Comparison of ENCODE assay signal across 17 mouse cellular contexts in the genomic region with DNA sequence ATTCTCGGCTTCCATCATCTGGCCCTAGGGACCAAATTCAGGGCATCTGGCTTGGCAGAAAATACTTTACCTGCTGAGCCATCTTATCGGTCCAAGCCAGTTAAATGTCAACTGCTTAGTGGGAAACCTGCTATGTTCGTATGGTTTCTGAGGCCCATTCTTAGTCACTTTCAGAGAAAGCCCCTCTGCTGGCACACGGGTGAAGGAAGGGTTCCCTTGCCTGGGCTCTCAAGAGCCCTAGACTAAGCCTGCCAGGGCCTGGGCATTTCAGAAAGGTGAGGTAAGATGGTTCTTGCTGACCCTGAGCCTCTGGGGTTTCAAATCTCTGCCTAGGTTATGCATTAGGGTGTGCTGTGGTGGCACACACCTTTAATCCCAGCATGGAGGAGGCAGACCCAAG. TPM values are rescaled to one million over a fixed set of nuclear protein-coding genes. Genes with fewer than 3 reads are reported as not detected.
DNase-seq lines count a peak whose midpoint lies in the region; ATAC-seq and TF ChIP-seq lines count a peak whose summit lies in the region.
"Had no signal": no experiment of that assay in that cellular context is flagged by ENCODE, and none has a peak within 500 bp of the region (broad histone marks: within the 10 kb centered on the region; RNA-seq: fewer than 3 reads in every experiment).

No protein-coding gene starts in this region.

- no peak overlapping the region for H3K4me3 ChIP-seq in heart, adult 2 months
- H3K4me3 ChIP-seq in kidney, postnatal 0 days (replicated peaks; ENCODE audit: low read depth, low read length) = no peak overlapping the region
- no peak overlapping the region for H3K4me3 ChIP-seq in kidney, adult 2 months (ENCODE audit: insufficient read depth, low read depth, low read length)
- no peak overlapping the region for H3K4me3 ChIP-seq in embryonic facial prominence, embryonic 14.5 days (ENCODE audit: low read depth, low read length)
- H3K4me3 ChIP-seq in limb, embryonic 14.5 days (replicated peaks; ENCODE audit: low read length) = no peak overlapping the region
- no peak overlapping the region for H3K4me3 ChIP-seq in forebrain, embryonic 15.5 days
- H3K4me3 ChIP-seq: liver, embryonic 12.5 days had no signal

- no peak overlapping the region for H3K9ac ChIP-seq in heart, adult 2 months (ENCODE audit: low read depth, low read length)
- H3K9ac ChIP-seq in kidney, postnatal 0 days (ENCODE audit: low read depth, low read length) = no peak overlapping the region
- 0 out of 2 replicates have a peak overlapping the region, but pooled peaks have one; percentile 67 for H3K9ac ChIP-seq in embryonic facial prominence, embryonic 14.5 days (ENCODE audit: low read depth, low read length)
- H3K9ac ChIP-seq in limb, embryonic 14.5 days (ENCODE audit: low read depth, low read length, severe bottlenecking) = no peak overlapping the region
- H3K9ac ChIP-seq in forebrain, embryonic 15.5 days (replicated peaks) = no peak overlapping the region

- peaks cover 2% of the 10 kb centered on the region; the same call in 1 of the 2 replicates for H3K4me1 ChIP-seq in heart, adult 2 months (ENCODE audit: control insufficient read depth, insufficient read depth, low read length)
- no peaks in the 10 kb centered on the region for H3K4me1 ChIP-seq in kidney, postnatal 0 days (replicated peaks; ENCODE audit: insufficient read depth, low read length)
- no peaks in the 10 kb centered on the region for H3K4me1 ChIP-seq in kidney, adult 2 months (ENCODE audit: control insufficient read depth, insufficient read depth, low read length)
- H3K4me1 ChIP-seq in embryonic facial prominence, embryonic 14.5 days (ENCODE audit: control insufficient read depth, insufficient read depth, low read length) = peaks cover 12% of the 10 kb centered on the region
- peaks cover 18% of the 10 kb centered on the region for H3K4me1 ChIP-seq in limb, embryonic 14.5 days (ENCODE audit: control insufficient read depth, insufficient read depth, low read length)
- peaks cover 11% of the 10 kb centered on the region for H3K4me1 ChIP-seq in forebrain, embryonic 15.5 days

- intact Hi-C loops in heart, adult 2 months (cut with DNase I) = loop anchor here (5.0 to 10.0 kb wide), 2 partner anchors 369 to 462 kb away; partner anchors contain the start of gene Inpp5f

- H3K9me3 ChIP-seq in kidney, postnatal 0 days (replicated peaks; ENCODE audit: low read length) = no peaks in the 10 kb centered on the region
- no peaks in the 10 kb centered on the region for H3K9me3 ChIP-seq in embryonic facial prominence, embryonic 14.5 days (ENCODE audit: control insufficient read depth, low read length)
- no peaks in the 10 kb centered on the region for H3K9me3 ChIP-seq in limb, embryonic 14.5 days (ENCODE audit: control insufficient read depth, low read length)
- no peaks in the 10 kb centered on the region for H3K9me3 ChIP-seq in forebrain, embryonic 15.5 days
- H3K9me3 ChIP-seq: liver, embryonic 12.5 days had no signal

- peak overlapping the region; percentile 95 for H3K27ac ChIP-seq in heart, adult 2 months
- peak overlapping the region; percentile 77 for H3K27ac ChIP-seq in kidney, postnatal 0 days
- no peak overlapping the region for H3K27ac ChIP-seq in kidney, adult 2 months (ENCODE audit: insufficient read depth, low read depth, low read length)
- H3K27ac ChIP-seq in embryonic facial prominence, embryonic 14.5 days (replicated peaks; ENCODE audit: low read depth, low read length) = no peak overlapping the region
- peak overlapping the region; percentile 79; the same call in 1 of the 2 replicates for H3K27ac ChIP-seq in limb, embryonic 14.5 days (replicated peaks; ENCODE audit: low read depth, low read length)
- H3K27ac ChIP-seq in forebrain, embryonic 15.5 days (replicated peaks) = no peak overlapping the region
- H3K27ac ChIP-seq: liver, embryonic 12.5 days had no signal

- no peak for TF ChIP-seq CTCF in heart, adult 2 months (IDR thresholded peaks at IDR 0.05)
- TF ChIP-seq CTCF in kidney, postnatal 0 days (IDR thresholded peaks at IDR 0.05; ENCODE audit: low read depth) = no peak
- no peak for TF ChIP-seq CTCF in kidney, adult 2 months (conservative IDR thresholded peaks at IDR 0.05; ENCODE audit: insufficient read depth, insufficient read length, low read depth, low read length)

- no peaks in the 10 kb centered on the region for H3K79me2 ChIP-seq in heart, adult 2 months (replicated peaks; ENCODE audit: control insufficient read depth, insufficient read depth, low read length)

- H3K27me3 ChIP-seq in heart, adult 2 months (ENCODE audit: control insufficient read depth, insufficient read depth, low read length) = no peaks in the 10 kb centered on the region
- no peaks in the 10 kb centered on the region for H3K27me3 ChIP-seq in kidney, postnatal 0 days (ENCODE audit: insufficient read depth, low read length)
- H3K27me3 ChIP-seq in kidney, adult 2 months (replicated peaks; ENCODE audit: control insufficient read depth, insufficient read depth, low read length) = no peaks in the 10 kb centered on the region
- H3K27me3 ChIP-seq in embryonic facial prominence, embryonic 14.5 days (replicated peaks; ENCODE audit: control insufficient read depth, insufficient read depth, low read length) = no peaks in the 10 kb centered on the region
- H3K27me3 ChIP-seq in limb, embryonic 14.5 days (ENCODE audit: control insufficient read depth, insufficient read depth, low read length) = no peaks in the 10 kb centered on the region
- no peaks in the 10 kb centered on the region for H3K27me3 ChIP-seq in forebrain, embryonic 15.5 days

- no peak for TF ChIP-seq EP300 in heart, adult 2 months (IDR thresholded peaks at IDR 0.05; ENCODE audit: insufficient read depth, low read depth, low read length)

- DNase-seq in heart, adult 2 months = no peak
- DNase-seq in heart, adult 9 months (ENCODE audit: low spot score in 2 of 2) = no peak
- DNase-seq in kidney, postnatal 0 days (ENCODE audit: low spot score) = no peak
- DNase-seq in kidney, adult 2 months = no peak
- DNase-seq in embryonic facial prominence, embryonic 14.5 days (ENCODE audit: low spot score) = no peak
- DNase-seq in limb, embryonic 14.5 days (ENCODE audit: low spot score) = no peak
- DNase-seq in thymus, postnatal 14 days = no peak
- DNase-seq: adrenal gland, postnatal 36 days; B cell, adult 2 months; kidney, postnatal 10 days; right cerebral cortex, postnatal 14 days; thymus, postnatal 25 days had no signal

- no peak for TF ChIP-seq POLR2A in heart, adult 2 months (IDR thresholded peaks at IDR 0.05; ENCODE audit: insufficient read depth, low read depth, low read length)
- no peak for TF ChIP-seq POLR2A in kidney, adult 2 months (IDR thresholded peaks at IDR 0.05; ENCODE audit: low read depth, low read length)
- no peak for TF ChIP-seq POLR2A in limb, embryonic 14.5 days (IDR thresholded peaks at IDR 0.05; ENCODE audit: borderline replicate concordance, extremely low read depth, insufficient read depth, insufficient read length)

- no peaks in the 10 kb centered on the region; the same call in 1 of the 2 replicates for H3K36me3 ChIP-seq in heart, adult 2 months (ENCODE audit: control insufficient read depth, insufficient read depth, low read length)
- peaks cover 26% of the 10 kb centered on the region for H3K36me3 ChIP-seq in kidney, postnatal 0 days (ENCODE audit: insufficient read depth, low read length)
- peaks cover 2% of the 10 kb centered on the region for H3K36me3 ChIP-seq in kidney, adult 2 months (ENCODE audit: control insufficient read depth, insufficient read depth, low read length)
- peaks cover 52% of the 10 kb centered on the region for H3K36me3 ChIP-seq in embryonic facial prominence, embryonic 14.5 days (ENCODE audit: control insufficient read depth, insufficient read depth, low read length)
- H3K36me3 ChIP-seq in limb, embryonic 14.5 days (ENCODE audit: control insufficient read depth, insufficient read depth, low read length) = peaks cover 47% of the 10 kb centered on the region
- peaks cover 17% of the 10 kb centered on the region; the same call in 1 of the 2 replicates for H3K36me3 ChIP-seq in forebrain, embryonic 15.5 days

- no peak overlapping the region for H3K4me2 ChIP-seq in kidney, postnatal 0 days (ENCODE audit: low read length)
- no peak overlapping the region for H3K4me2 ChIP-seq in embryonic facial prominence, embryonic 14.5 days (ENCODE audit: low read depth, low read length)
- H3K4me2 ChIP-seq in limb, embryonic 14.5 days (replicated peaks; ENCODE audit: low read depth, low read length, severe bottlenecking) = peak overlapping the region; percentile 56; the same call in 1 of the 2 replicates
- H3K4me2 ChIP-seq in forebrain, embryonic 15.5 days (replicated peaks) = no peak overlapping the region

- WGBS in heart, adult 2 months = 92% methylated on average over 4 of the region's 4 CpGs
- 89% methylated on average over 4 of the region's 4 CpGs for WGBS in kidney, postnatal 0 days
- WGBS in kidney, adult 2 months = 95% methylated on average over 4 of the region's 4 CpGs
- 88% methylated on average over 4 of the region's 4 CpGs for WGBS in embryonic facial prominence, embryonic 14.5 days
- WGBS in limb, embryonic 14.5 days = 80% methylated on average over 4 of the region's 4 CpGs
- WGBS in forebrain, embryonic 15.5 days = 86% methylated on average over 4 of the region's 4 CpGs

- no peak for ATAC-seq in kidney, postnatal 0 days (replicated peaks; ENCODE audit: low FRiP score, low read depth)
- ATAC-seq in embryonic facial prominence, embryonic 14.5 days (ENCODE audit: low read depth) = no peak
- ATAC-seq in limb, embryonic 14.5 days (ENCODE audit: low FRiP score, low read depth) = no peak
- ATAC-seq in forebrain, embryonic 15.5 days (replicated peaks) = no peak
- ATAC-seq: liver, embryonic 12.5 days had no signal

RNA-seq across cellular contexts. Expression of gene Tgfb1i1, which starts 1.1 kb away (rescaled TPM):
- total RNA-seq in heart, adult 2 months (2021) = 10 to 100 TPM; 14.3 to 20.1 TPM
- polyA plus RNA-seq in heart, adult 2 months (2012; rRNA removed) = 26.2 and 28.2 TPM in 2 replicates
- polyA plus RNA-seq in kidney, postnatal 0 days (2015; fragmentation: Nextera tagmentation; extraction: Ambion mirVana) = 78.8 and 90.7 TPM in 2 replicates
- polyA plus RNA-seq in kidney, adult 2 months (2012; rRNA removed) = 15.1 and 16.1 TPM in 2 replicates
- polyA plus RNA-seq in embryonic facial prominence, embryonic 14.5 days (2014; fragmentation: Nextera tagmentation; extraction: Ambion mirVana) = 74.4 and 76.8 TPM in 2 replicates
- 46.0 and 55.5 TPM in 2 replicates for polyA plus RNA-seq in limb, embryonic 14.5 days (2012; rRNA removed)
- 51.2 and 55.4 TPM in 2 replicates for polyA plus RNA-seq in limb, embryonic 14.5 days (2014; fragmentation: Nextera tagmentation; extraction: Ambion mirVana)
- 14.0 and 14.6 TPM in 2 replicates for polyA plus RNA-seq in forebrain, embryonic 15.5 days (2015; fragmentation: Nextera tagmentation; extraction: Ambion mirVana)

RNA-seq across cellular contexts. Expression of gene 9130023H24Rik, which starts 7.7 kb away (rescaled TPM):
- total RNA-seq in heart, adult 2 months (2021) = 1 to 10 TPM; 3.2 to 3.6 TPM
- 1.7 and 2.2 TPM in 2 replicates for polyA plus RNA-seq in heart, adult 2 months (2012; rRNA removed)
- polyA plus RNA-seq in kidney, postnatal 0 days (2015; fragmentation: Nextera tagmentation; extraction: Ambion mirVana) = 6.7 and 8.3 TPM in 2 replicates
- 3.1 and 3.2 TPM in 2 replicates for polyA plus RNA-seq in kidney, adult 2 months (2012; rRNA removed)
- 8.4 and 8.9 TPM in 2 replicates for polyA plus RNA-seq in embryonic facial prominence, embryonic 14.5 days (2014; fragmentation: Nextera tagmentation; extraction: Ambion mirVana)
- 3.2 and 3.4 TPM in 2 replicates for polyA plus RNA-seq in limb, embryonic 14.5 days (2012; rRNA removed)
- polyA plus RNA-seq in limb, embryonic 14.5 days (2014; fragmentation: Nextera tagmentation; extraction: Ambion mirVana) = 8.1 and 8.8 TPM in 2 replicates
- 8.8 and 9.7 TPM in 2 replicates for polyA plus RNA-seq in forebrain, embryonic 15.5 days (2015; fragmentation: Nextera tagmentation; extraction: Ambion mirVana)

RNA-seq across cellular contexts. Expression of gene Armc5, which starts 8.4 kb away (rescaled TPM):
- total RNA-seq in heart, adult 2 months (2021) = 1 to 10 TPM; 6.8 to 7.1 TPM
- 11.2 and 12.3 TPM in 2 replicates for polyA plus RNA-seq in heart, adult 2 months (2012; rRNA removed)
- 17.0 and 17.1 TPM in 2 replicates for polyA plus RNA-seq in kidney, postnatal 0 days (2015; fragmentation: Nextera tagmentation; extraction: Ambion mirVana)
- 27.9 and 35.1 TPM in 2 replicates for polyA plus RNA-seq in kidney, adult 2 months (2012; rRNA removed)
- 12.4 and 13.9 TPM in 2 replicates for polyA plus RNA-seq in embryonic facial prominence, embryonic 14.5 days (2014; fragmentation: Nextera tagmentation; extraction: Ambion mirVana)
- 21.2 and 31.9 TPM in 2 replicates for polyA plus RNA-seq in limb, embryonic 14.5 days (2012; rRNA removed)
- 14.5 and 16.7 TPM in 2 replicates for polyA plus RNA-seq in limb, embryonic 14.5 days (2014; fragmentation: Nextera tagmentation; extraction: Ambion mirVana)
- polyA plus RNA-seq in forebrain, embryonic 15.5 days (2015; fragmentation: Nextera tagmentation; extraction: Ambion mirVana) = 11.0 and 12.0 TPM in 2 replicates

RNA-seq across cellular contexts. Expression of gene Slc5a2, which starts 19.9 kb away (rescaled TPM):
- total RNA-seq in heart, adult 2 months (2021) = not detected
- polyA plus RNA-seq in heart, adult 2 months (2012; rRNA removed) = 0.37 TPM in 1 of 2 replicates, not detected in the other
- 6.6 and 8.5 TPM in 2 replicates for polyA plus RNA-seq in kidney, postnatal 0 days (2015; fragmentation: Nextera tagmentation; extraction: Ambion mirVana)
- polyA plus RNA-seq in kidney, adult 2 months (2012; rRNA removed) = 1,002 and 1,068 TPM in 2 replicates
- not detected in 2 replicates for polyA plus RNA-seq in embryonic facial prominence, embryonic 14.5 days (2014; fragmentation: Nextera tagmentation; extraction: Ambion mirVana)
- polyA plus RNA-seq in limb, embryonic 14.5 days (2012; rRNA removed) = 0.04 TPM in 1 of 2 replicates, not detected in the other
- polyA plus RNA-seq in limb, embryonic 14.5 days (2014; fragmentation: Nextera tagmentation; extraction: Ambion mirVana) = not detected in 2 replicates
- not detected in 2 replicates for polyA plus RNA-seq in forebrain, embryonic 15.5 days (2015; fragmentation: Nextera tagmentation; extraction: Ambion mirVana)
- total RNA-seq: adrenal gland, postnatal 36 days; left cerebral cortex, adult 18-20 months; megakaryocyte progenitor cell, adult 5-6 weeks had no signal
- polyA plus RNA-seq: hindbrain, embryonic 11.5 days had no signal

RNA-seq across cellular contexts. Expression of gene Cox6a2, which starts 39.4 kb away (rescaled TPM):
- 1,000 to 10,000 TPM; 2,428 to 3,099 TPM for total RNA-seq in heart, adult 2 months (2021)
- polyA plus RNA-seq in heart, adult 2 months (2012; rRNA removed) = 4,809 and 7,642 TPM in 2 replicates
- not detected in 2 replicates for polyA plus RNA-seq in kidney, postnatal 0 days (2015; fragmentation: Nextera tagmentation; extraction: Ambion mirVana)
- 13.4 and 77.1 TPM in 2 replicates for polyA plus RNA-seq in kidney, adult 2 months (2012; rRNA removed)
- 117 and 168 TPM in 2 replicates for polyA plus RNA-seq in embryonic facial prominence, embryonic 14.5 days (2014; fragmentation: Nextera tagmentation; extraction: Ambion mirVana)
- polyA plus RNA-seq in limb, embryonic 14.5 days (2012; rRNA removed) = 53.8 and 80.3 TPM in 2 replicates
- 40.2 and 70.8 TPM in 2 replicates for polyA plus RNA-seq in limb, embryonic 14.5 days (2014; fragmentation: Nextera tagmentation; extraction: Ambion mirVana)
- 0.78 TPM in 1 of 2 replicates, not detected in the other for polyA plus RNA-seq in forebrain, embryonic 15.5 days (2015; fragmentation: Nextera tagmentation; extraction: Ambion mirVana)

Comparison
In these comparisons a context has a peak if more than half of its experiments do, and no peak if none do; other contexts are left out.
1. H3K27ac ChIP-seq: peak in heart, adult 2 months (single experiment), kidney, postnatal 0 days (single experiment) and limb, embryonic 14.5 days (single experiment); none in kidney, adult 2 months (single experiment), embryonic facial prominence, embryonic 14.5 days (single experiment) and forebrain, embryonic 15.5 days (single experiment).